Mouse (Mus musculus) small intestine, adult 10 weeks (tissue): Measurements from ENCODE around the gene Gm49450. TPM values are rescaled to one million over a fixed set of nuclear protein-coding genes. Genes with fewer than 3 reads are reported as not detected.

Experiments
- polyA plus RNA-seq: library from polyadenylated mRNA; stranded (reverse); fragments of 350-450 nt; fragmentation: Illumina TruSeq; extraction: RNeasy Lipid Tissue Mini Kit (QIAGEN cat#74804); gene quantifications from one replicate; pipeline ENCODE4 v1.2.3, GENCODE M21; 2014; ENCODE audit warnings: low replicate concordance

The Gm49450 gene
- polyA plus RNA-seq: not detected

GRCm38 (mm10) chr15:98953401-98954356 lies at the start of gene Gm49450, which contains the start of gene Tuba1a:
Gm49450 (minus strand) TSS chr15:98953551.
Tuba1a (minus strand) TSS chr15:98953703.

GRCm38 (mm10) chr15:98934217-98934839 lies 19.0 kb downstream of the Gm49450 start, which contains the start of gene Tuba1b:
Tuba1b (minus strand) TSS chr15:98934565.

GRCm38 (mm10) chr15:98917538-98918498 lies 35.5 kb downstream of the Gm49450 start, which contains the start of gene Lmbr1l:
Lmbr1l (minus strand) TSS chr15:98918231.

GRCm38 (mm10) chr15:98897928-98898800 lies 55.2 kb downstream of the Gm49450 start, which contains the start of gene Dhh:
Dhh (minus strand) TSS chr15:98898540.

GRCm38 (mm10) chr15:98893940-98894745 lies 59.2 kb downstream of the Gm49450 start, which contains the start of gene Rhebl1:
Rhebl1 (minus strand) TSS chr15:98894540.

Other genes starting within 250 kb of the Gm49450 start
- gene Ccdc65, start 245.3 kb downstream of the Gm49450 start, polyA plus RNA-seq: not detected
- not detected for gene Fkbp11, start 225.4 kb downstream of the Gm49450 start, polyA plus RNA-seq
- 17.6 TPM for gene Arf3, start 190.3 kb downstream of the Gm49450 start, polyA plus RNA-seq
- not detected for gene Wnt10b, start 175.4 kb downstream of the Gm49450 start, polyA plus RNA-seq
- not detected for gene Wnt1, start 163.7 kb downstream of the Gm49450 start, polyA plus RNA-seq
- not detected for gene Ddn, start 144.1 kb downstream of the Gm49450 start, polyA plus RNA-seq
- gene Prkag1, start 122.0 kb downstream of the Gm49450 start, polyA plus RNA-seq: 25.9 TPM
- 1.7 TPM for gene Kmt2d, start 82.3 kb downstream of the Gm49450 start, polyA plus RNA-seq
- gene Rhebl1, start 59.0 kb downstream of the Gm49450 start, polyA plus RNA-seq: 13.2 TPM
- gene Dhh, start 55.0 kb downstream of the Gm49450 start, polyA plus RNA-seq: not detected
- gene Lmbr1l, start 35.3 kb downstream of the Gm49450 start, polyA plus RNA-seq: 4.2 TPM
- gene Tuba1b, start 19.0 kb downstream of the Gm49450 start, polyA plus RNA-seq: 12.4 TPM
- 18.2 TPM for gene Tuba1a, start 152 bp upstream of the Gm49450 start, polyA plus RNA-seq
- 10.2 TPM for gene Tuba1c, start 76.3 kb upstream of the Gm49450 start, polyA plus RNA-seq
- gene Prph, start 101.6 kb upstream of the Gm49450 start, polyA plus RNA-seq: 0.45 TPM
- 0.71 TPM for gene Troap, start 121.0 kb upstream of the Gm49450 start, polyA plus RNA-seq
- not detected for gene C1ql4, start 134.3 kb upstream of the Gm49450 start, polyA plus RNA-seq
- gene Dnajc22, start 139.6 kb upstream of the Gm49450 start, polyA plus RNA-seq: 11.9 TPM
- 11.5 TPM for gene Spats2, start 172.4 kb upstream of the Gm49450 start, polyA plus RNA-seq